Mouse (Mus musculus) midbrain, embryonic 10.5 days (tissue): Measurements from ENCODE around the gene Olfr214. TPM values are rescaled to one million over a fixed set of nuclear protein-coding genes. Genes with fewer than 3 reads are reported as not detected.
A peak's percentile ranks its signal among the peaks of the same experiment; 100 is the strongest.
"Not testable (repeated sequence)": the region's sequence is repeated elsewhere in the genome, so short reads cannot be mapped to it uniquely, and the experiment has no call there.

ENCODE experiments used
- DNase-seq: peaks from one replicate; pipeline ENCODE4 v3.0.0-alpha.2; 2017; ENCODE audit warnings: low spot score
- H3K27ac ChIP-seq: fragments of 300-500 bp; sonication (generic); replicated peaks from 2 replicates; pipeline ENCODE4 v1.5.1; 2016; ENCODE audit warnings: mild to moderate bottlenecking
- H3K27me3 ChIP-seq: fragments of 300-500 bp; sonication (generic); 2 replicates; pipeline ENCODE4 v1.6.1; 2016; ENCODE audit warnings: low read depth, mild to moderate bottlenecking; ENCODE audit not compliant: poor library complexity, severe bottlenecking
- H3K36me3 ChIP-seq: fragments of 300-500 bp; sonication (generic); 2 replicates; pipeline ENCODE4 v1.6.1; 2016; ENCODE audit warnings: mild to moderate bottlenecking, moderate library complexity
- H3K4me1 ChIP-seq: fragments of 300-500 bp; sonication (generic); 2 replicates; pipeline ENCODE4 v1.6.1; 2016
- H3K4me3 ChIP-seq: fragments of 300-500 bp; sonication (generic); 2 replicates; pipeline ENCODE4 v1.5.1; 2016; ENCODE audit warnings: mild to moderate bottlenecking, moderate library complexity
- H3K9me3 ChIP-seq: fragments of 300-500 bp; sonication (generic); replicated peaks from 2 replicates; pipeline ENCODE4 v1.6.1; 2016; ENCODE audit warnings: mild to moderate bottlenecking
- WGBS: fragments of 180-500 bp; shearing (Covaris S2); methylation state at CpG from one replicate; pipeline ENCODE4 v1.1.7; 2016; 5-methylcytosine and 5-hydroxymethylcytosine counted together
- polyA plus RNA-seq: library from polyadenylated mRNA; unstranded; fragments of >200 nt; fragmentation: Nextera tagmentation; extraction: Ambion mirVana; gene quantifications from 2 replicates; pipeline ENCODE4 v1.2.1, GENCODE M21; 2016

Gene Olfr214
- not detected in 2 replicates for polyA plus RNA-seq

DNA sequence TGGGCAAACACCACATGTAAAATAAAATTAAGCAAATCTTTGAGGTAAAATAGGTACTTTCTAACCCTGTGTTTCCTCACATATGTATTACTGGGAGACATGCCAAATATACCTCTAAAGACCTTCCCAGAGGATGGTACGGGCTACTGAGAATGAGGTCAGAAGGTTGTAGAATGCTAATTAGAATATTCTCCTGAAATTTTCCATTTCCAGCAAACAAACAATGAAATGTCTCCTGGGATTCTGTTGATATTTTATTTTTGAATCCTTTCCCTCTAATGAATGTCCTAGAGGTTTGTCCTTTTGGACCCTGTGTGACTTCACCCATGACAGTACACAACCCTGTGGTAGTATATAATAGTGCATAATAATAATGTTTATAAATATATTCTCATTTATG is at the start of gene Olfr214:
Gene Olfr214, plus strand, starts transcription at position 301 of the 400 bp plus-strand sequence.
- WGBS = 91% methylated on average over 1 of the region's 1 CpGs

DNA sequence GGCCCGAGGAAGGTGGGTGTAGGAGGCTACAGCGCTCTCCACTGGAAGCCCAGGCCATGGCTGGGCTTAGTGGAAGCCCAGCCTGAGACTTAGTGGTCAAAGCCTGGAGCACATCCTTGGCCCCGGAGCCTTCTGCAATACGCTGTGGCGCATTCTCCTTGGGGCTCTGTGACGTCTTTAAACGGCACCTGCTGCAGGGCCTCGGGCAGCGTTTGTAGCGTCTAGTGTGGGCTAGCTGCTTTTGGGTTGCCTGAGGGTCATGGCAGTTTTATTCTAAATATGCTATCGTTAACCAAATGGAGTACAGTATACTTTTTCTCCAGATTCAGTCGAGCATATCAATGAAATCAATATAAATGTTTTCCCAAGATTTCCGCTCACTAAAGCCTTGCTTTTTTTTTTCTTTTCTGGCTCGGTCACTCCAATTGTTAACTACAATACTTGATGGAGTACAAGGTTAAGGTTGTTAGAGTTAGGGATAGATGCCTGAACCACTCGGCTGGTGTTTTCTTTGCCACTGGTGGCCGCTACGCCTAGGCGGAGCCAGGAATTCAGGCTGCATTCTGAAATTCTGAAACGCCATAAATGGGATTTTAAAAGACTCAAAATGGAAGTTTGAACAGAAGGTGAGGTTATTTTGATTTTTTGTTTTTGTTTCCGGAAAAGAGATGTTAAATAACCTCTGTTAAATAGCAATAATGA is 47.6 kb upstream of the Olfr214 start, which contains the start of gene Olfr212:
Gene Olfr212, plus strand, starts transcription at position 215 of the 702 bp plus-strand sequence.
- peaks cover 39% of the 10 kb centered on the region for H3K9me3 ChIP-seq
- WGBS = 95% methylated on average over 20 of the region's 20 CpGs
- H3K27ac ChIP-seq, DNase-seq, H3K27me3 ChIP-seq, H3K36me3 ChIP-seq, H3K4me1 ChIP-seq, H3K4me3 ChIP-seq: not testable (repeated sequence)

More for the DNA sequence above, at the start of gene Olfr214:
- Histone ChIP-seq H3K36me3 (no peaks in the 10 kb centered on the region), H3K9me3 (no peaks in the 10 kb centered on the region), H3K4me1 (no peaks in the 10 kb centered on the region), H3K4me3 (no peak within 1 kb of the TSS), H3K27me3 (no peaks in the 10 kb centered on the region), H3K27ac (no peak within 1 kb of the TSS)
- DNase-seq = no peak

DNA sequence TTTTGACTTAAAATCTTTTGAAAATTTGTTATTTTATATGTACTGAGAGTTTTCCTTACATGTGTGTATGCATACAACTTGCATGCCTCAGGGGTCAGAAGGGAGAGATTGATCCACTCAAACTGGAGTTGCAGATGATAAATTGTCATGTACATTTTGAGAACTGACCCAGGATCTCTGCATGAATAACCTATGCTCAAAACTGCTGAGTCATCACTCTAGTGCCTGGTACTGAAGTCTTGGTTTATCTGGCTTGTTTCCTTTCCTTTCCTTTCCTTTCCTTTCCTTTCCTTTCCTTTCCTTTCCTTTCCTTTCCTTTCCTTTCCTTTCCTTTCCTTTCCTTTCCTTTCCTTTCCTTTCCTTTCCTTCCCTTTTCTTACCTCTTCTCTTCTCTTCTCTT is 39.2 kb upstream of the Olfr214 start:
- H3K36me3 ChIP-seq = no peaks in the 10 kb centered on the region
- H3K4me1 ChIP-seq = no peaks in the 10 kb centered on the region
- no peak for DNase-seq
- H3K4me3 ChIP-seq = no peak overlapping the region
- H3K27ac ChIP-seq = no peak overlapping the region
- H3K27me3 ChIP-seq = no peaks in the 10 kb centered on the region
- H3K9me3 ChIP-seq = no peaks in the 10 kb centered on the region

DNA sequence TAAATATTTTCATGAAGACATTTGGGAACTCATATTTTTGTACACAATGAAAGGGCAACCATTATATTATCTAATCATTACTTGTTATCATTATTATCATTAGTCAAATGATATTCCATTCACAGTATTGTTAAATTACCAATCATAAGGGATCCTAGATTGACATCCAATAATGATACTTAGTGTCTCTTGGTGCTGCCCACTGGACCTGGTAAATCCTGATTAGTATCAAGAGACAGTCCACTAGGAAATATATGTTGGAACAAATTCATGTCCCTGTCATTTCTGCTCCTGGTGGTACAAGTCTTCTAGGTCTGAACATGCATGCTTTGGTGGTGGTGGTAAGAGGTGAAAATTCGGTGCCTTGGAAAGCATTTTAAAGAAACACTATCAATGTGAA is 15.9 kb upstream of the Olfr214 start, which contains the start of gene Olfr213:
Gene Olfr213, plus strand, starts transcription at position 301 of the 400 bp plus-strand sequence.
- Histone ChIP-seq H3K9me3 (no peaks in the 10 kb centered on the region), H3K27me3 (no peaks in the 10 kb centered on the region), H3K4me1 (no peaks in the 10 kb centered on the region), H3K27ac (no peak within 1 kb of the TSS), H3K4me3 (no peak within 1 kb of the TSS), H3K36me3 (no peaks in the 10 kb centered on the region)
- DNase-seq = no peak
- WGBS = 84% methylated on average over 1 of the region's 1 CpGs

DNA sequence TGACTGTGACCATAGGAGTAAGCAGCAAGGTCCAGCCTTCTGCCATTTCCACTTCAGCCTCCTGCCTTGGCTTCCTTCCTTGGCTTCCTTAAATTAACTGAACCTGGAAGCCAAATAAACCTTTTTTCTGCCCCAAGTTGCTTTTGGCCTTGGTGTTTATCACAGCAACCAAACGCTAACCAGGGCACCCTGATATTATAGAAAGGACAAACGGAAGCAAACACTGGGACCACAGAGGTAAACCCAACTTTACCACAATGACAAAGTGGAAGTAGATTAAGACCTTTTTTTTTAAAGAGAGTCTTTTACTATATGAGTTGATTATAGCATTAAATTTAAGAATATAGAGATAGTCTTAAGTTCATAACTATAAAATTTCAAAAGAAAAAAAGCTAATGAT is 11.5 kb upstream of the Olfr214 start:
- H3K36me3 ChIP-seq = no peaks in the 10 kb centered on the region
- H3K4me3 ChIP-seq = no peak overlapping the region
- 90% methylated on average over 2 of the region's 2 CpGs for WGBS
- H3K4me1 ChIP-seq = no peaks in the 10 kb centered on the region
- no peak for DNase-seq
- no peak overlapping the region for H3K27ac ChIP-seq
- H3K9me3 ChIP-seq = no peaks in the 10 kb centered on the region
- no peaks in the 10 kb centered on the region for H3K27me3 ChIP-seq

DNA sequence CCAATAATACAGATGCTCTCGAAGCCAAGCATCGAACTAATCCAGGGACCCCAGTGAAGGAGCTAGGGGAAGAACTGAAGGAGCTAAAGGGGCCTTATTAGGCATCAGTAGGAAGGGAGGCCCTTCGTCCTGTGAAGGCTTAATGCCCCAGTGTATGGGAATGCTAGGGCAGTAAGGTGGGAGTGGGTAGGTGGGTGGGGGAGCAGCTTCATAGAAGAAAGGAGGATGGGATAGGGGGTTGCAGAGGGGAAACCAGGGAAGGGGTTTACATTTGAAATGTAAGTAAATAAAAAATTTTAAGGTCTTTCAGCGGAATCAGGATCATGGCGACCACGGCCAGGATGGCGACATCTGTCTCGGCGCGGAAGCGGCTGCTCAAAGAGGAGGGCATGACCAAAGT is 3.2 kb upstream of the Olfr214 start, which contains the start of gene Gm5580:
Gene Gm5580, plus strand, starts transcription at position 301 of the 400 bp plus-strand sequence.
- not testable (repeated sequence) for DNase-seq, H3K4me3 ChIP-seq, H3K4me1 ChIP-seq, H3K27me3 ChIP-seq, H3K9me3 ChIP-seq, H3K36me3 ChIP-seq, H3K27ac ChIP-seq
- WGBS = 94% methylated on average over 11 of the region's 11 CpGs

DNA sequence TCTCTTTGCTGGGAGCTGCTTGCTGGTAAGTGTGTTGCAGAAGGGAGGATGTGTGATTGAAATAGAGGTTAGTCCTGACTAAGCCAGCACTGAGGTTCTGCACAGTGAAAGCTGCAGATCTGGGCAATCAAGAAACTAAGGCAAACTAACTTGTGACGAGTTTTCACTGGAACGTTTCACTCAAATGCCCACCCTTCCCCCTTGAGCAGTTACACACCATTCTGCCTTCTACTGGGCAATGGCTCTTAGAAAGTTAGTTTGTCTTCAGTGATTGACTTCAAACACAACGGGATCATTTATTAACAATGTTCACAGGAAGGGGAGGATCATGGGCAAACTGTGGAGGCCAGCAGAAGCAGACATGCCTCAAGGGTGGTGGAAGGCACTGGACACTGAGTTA is 917 bp downstream of the Olfr214 start:
- WGBS = 76% methylated on average over 3 of the region's 3 CpGs
- H3K4me1 ChIP-seq = no peaks in the 10 kb centered on the region
- no peaks in the 10 kb centered on the region for H3K36me3 ChIP-seq
- no peaks in the 10 kb centered on the region for H3K9me3 ChIP-seq
- DNase-seq = no peak
- H3K27me3 ChIP-seq = no peaks in the 10 kb centered on the region
- H3K4me3 ChIP-seq = no peak overlapping the region
- H3K27ac ChIP-seq = no peak overlapping the region

DNA sequence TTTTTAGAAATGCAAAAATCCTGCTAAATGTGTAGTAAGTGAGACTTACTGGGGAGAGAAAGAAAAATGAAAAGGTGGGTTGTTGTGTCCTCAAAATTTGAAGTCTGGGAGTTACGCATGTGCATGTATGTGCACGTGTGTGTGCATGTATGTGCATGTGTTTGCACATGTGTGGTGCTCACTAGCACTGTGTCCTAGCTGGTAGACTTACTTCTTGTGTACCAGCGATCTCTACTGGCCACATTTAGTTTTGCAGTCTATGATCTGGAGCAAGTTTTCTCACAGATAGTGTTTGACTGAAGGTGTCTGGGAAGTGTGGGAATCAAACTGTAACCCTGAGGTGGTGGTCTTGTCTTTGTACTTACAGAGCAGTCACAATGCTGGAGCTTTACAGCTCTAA is 15.8 kb downstream of the Olfr214 start:
- Histone ChIP-seq H3K4me1 (no peaks in the 10 kb centered on the region), H3K36me3 (no peaks in the 10 kb centered on the region), H3K27ac (no peak overlapping the region), H3K4me3 (no peak overlapping the region), H3K9me3 (no peaks in the 10 kb centered on the region), H3K27me3 (no peaks in the 10 kb centered on the region)
- 25% methylated on average over 3 of the region's 3 CpGs for whole genome bisulfite sequencing
- DNase-seq = peak; percentile 18

DNA sequence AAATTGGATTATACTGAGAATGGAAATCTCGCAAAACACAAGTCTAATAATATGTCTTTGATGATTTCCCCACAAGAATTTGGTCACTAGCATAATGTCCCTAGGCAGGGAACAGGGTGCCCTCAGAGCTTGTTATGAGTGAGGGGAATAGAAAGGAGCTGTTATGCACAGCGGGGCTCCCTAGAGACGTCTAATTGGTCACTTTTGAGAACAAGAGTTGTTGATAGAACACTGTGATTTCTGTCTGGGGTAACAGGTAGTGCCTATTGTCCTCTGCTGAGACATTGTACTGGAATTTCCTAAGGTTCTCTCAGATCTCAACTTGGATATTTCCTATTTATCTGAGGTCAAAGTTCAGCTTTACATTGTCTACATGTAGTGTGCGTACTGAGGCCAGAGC is 30.1 kb downstream of the Olfr214 start, which contains the start of gene Olfr215:
Gene Olfr215, minus strand, starts transcription at position 101 of the 400 bp plus-strand sequence.
- Histone ChIP-seq H3K27me3 (no peaks in the 10 kb centered on the region), H3K4me3 (no peak within 1 kb of the TSS), H3K9me3 (no peaks in the 10 kb centered on the region), H3K4me1 (peaks cover 4% of the 10 kb centered on the region; the same call in 1 of the 2 replicates), H3K27ac (no peak within 1 kb of the TSS), H3K36me3 (no peaks in the 10 kb centered on the region)
- 76% methylated on average over 4 of the region's 4 CpGs for WGBS
- no peak for DNase-seq

DNA sequence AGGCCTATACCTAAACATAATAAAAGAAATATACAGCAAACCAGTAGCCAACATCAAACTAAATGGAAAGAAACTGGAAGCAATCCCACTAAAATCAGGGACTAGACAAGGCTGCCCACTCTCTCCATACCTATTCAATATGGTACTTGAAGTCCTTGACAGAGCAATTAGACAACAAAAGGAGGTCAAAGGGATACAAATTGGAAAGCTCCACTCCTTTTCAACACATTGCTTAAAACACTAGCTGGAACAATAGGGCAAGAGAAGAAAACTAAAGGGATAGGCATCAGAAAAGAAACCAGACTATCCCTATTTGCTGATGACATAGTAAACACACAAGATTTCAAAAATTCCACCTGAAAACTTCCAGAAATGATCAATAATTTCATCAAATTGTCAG is 46.9 kb downstream of the Olfr214 start:
- H3K27ac ChIP-seq, H3K4me3 ChIP-seq, H3K27me3 ChIP-seq, DNase-seq, H3K9me3 ChIP-seq, H3K4me1 ChIP-seq, H3K36me3 ChIP-seq: not testable (repeated sequence)

DNA sequence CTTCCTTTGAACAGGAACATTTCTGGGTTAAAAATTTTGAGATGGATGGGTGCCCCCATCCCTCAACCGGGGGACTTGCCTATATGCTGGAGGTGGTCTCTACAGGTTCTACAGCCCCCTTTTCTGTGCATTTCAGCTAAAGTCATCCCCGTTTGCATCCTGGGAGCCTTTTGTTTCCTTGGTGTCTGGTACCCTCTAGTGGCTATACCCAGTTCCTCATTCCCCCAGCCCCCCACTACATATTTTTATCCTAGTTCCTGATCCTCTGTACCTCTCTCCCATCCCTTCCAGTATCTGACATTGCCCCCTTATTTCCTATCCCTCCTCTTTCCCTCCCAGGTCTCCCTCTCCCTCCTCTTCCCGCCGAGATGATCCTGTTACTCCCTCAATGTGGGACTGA is 53.2 kb downstream of the Olfr214 start:
- Histone ChIP-seq H3K9me3 (no peaks in the 10 kb centered on the region), H3K4me1 (no peaks in the 10 kb centered on the region), H3K27ac (no peak overlapping the region), H3K27me3 (no peaks in the 10 kb centered on the region), H3K36me3 (no peaks in the 10 kb centered on the region), H3K4me3 (no peak overlapping the region)
- DNase-seq = no peak
- 40% methylated on average over 4 of the region's 4 CpGs for WGBS
